Mouse (Mus musculus): ENCODE data around the gene Vps33a. TPM values are rescaled to one million over a fixed set of nuclear protein-coding genes. Genes with fewer than 3 reads are reported as not detected.

The Vps33a gene
- polyA plus RNA-seq (2014; fragmentation: Nextera tagmentation; extraction: Ambion mirVana): 34.5 and 38.4 TPM in 2 replicates

GRCm38 (mm10) chr5:123572357-123573186 is at the start of gene Vps33a:
Vps33a (minus strand) TSS chr5:123573038.
- Histone ChIP-seq H3K9ac (ENCODE audit: low read depth, low read length) (peak within 1 kb of the TSS; percentile 86), H3K9me3 (ENCODE audit: control insufficient read depth, low read length) (no peaks in the 10 kb centered on the region), H3K27me3 (ENCODE audit: control insufficient read depth, insufficient read depth, low read length) (no peaks in the 10 kb centered on the region), H3K4me1 (replicated peaks; ENCODE audit: control insufficient read depth, insufficient read depth, low read length) (no peaks in the 10 kb centered on the region), H3K27ac (ENCODE audit: low read depth, low read length) (0 out of 2 replicates have a peak within 1 kb of the TSS, but pooled peaks have one; percentile 11), H3K4me2 (replicated peaks; ENCODE audit: low read depth, low read length) (peak within 1 kb of the TSS; percentile 69), H3K4me3 (ENCODE audit: low read depth, low read length) (peak within 1 kb of the TSS; percentile 96), H3K36me3 (ENCODE audit: control insufficient read depth, insufficient read depth, low read length) (no peaks in the 10 kb centered on the region)
- under 1% methylated on average over 54 of the region's 54 CpGs for WGBS
- ATAC-seq (ENCODE audit: low FRiP score) (peak; percentile 90), DNase-seq (ENCODE audit: low spot score) (peak; percentile 99)

DNA sequence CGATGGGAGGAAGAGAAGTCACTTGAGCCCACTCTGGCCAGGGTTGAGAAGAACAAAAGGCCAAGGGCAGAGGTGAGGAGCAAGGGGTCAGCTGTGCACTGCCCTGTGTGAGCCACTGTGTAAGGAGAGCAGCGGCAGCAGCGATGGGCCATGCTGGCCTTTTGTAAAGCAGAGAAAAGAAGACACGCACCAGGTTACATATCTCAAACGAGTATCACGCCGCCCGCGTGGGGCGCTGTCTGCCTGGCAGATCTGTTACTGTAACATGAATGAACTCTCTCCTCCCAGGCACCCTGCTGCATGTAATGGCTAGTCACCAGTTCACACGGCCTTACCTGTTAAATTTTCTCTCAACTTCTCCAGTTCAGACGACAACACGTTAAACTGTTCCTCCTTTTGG is 49.6 kb upstream of the Vps33a start:
- ATAC-seq (ENCODE audit: low FRiP score): no peak

GRCm38 (mm10) chr5:123618558-123618957 is 45.7 kb upstream of the Vps33a start:
- peak; percentile 51 for DNase-seq (ENCODE audit: low spot score)
- H3K27me3 ChIP-seq (ENCODE audit: control insufficient read depth, insufficient read depth, low read length): no peaks in the 10 kb centered on the region
- H3K9ac ChIP-seq (ENCODE audit: low read depth, low read length): no peak overlapping the region
- H3K36me3 ChIP-seq (ENCODE audit: control insufficient read depth, insufficient read depth, low read length): peaks cover 13% of the 10 kb centered on the region; the same call in 1 of the 2 replicates
- WGBS: 69% methylated on average over 2 of the region's 2 CpGs
- no peak for ATAC-seq (ENCODE audit: low FRiP score)
- no peaks in the 10 kb centered on the region for H3K4me1 ChIP-seq (replicated peaks; ENCODE audit: control insufficient read depth, insufficient read depth, low read length)
- no peak overlapping the region for H3K4me3 ChIP-seq (ENCODE audit: low read depth, low read length)
- H3K9me3 ChIP-seq (ENCODE audit: control insufficient read depth, low read length): no peaks in the 10 kb centered on the region
- H3K4me2 ChIP-seq (replicated peaks; ENCODE audit: low read depth, low read length): no peak overlapping the region
- no peak overlapping the region for H3K27ac ChIP-seq (ENCODE audit: low read depth, low read length)

More for the DNA sequence above, 49.6 kb upstream of the Vps33a start:
- Histone ChIP-seq H3K9me3 (ENCODE audit: control insufficient read depth, low read length) (no peaks in the 10 kb centered on the region), H3K4me3 (ENCODE audit: low read depth, low read length) (no peak overlapping the region), H3K4me2 (replicated peaks; ENCODE audit: low read depth, low read length) (no peak overlapping the region), H3K27me3 (ENCODE audit: control insufficient read depth, insufficient read depth, low read length) (no peaks in the 10 kb centered on the region), H3K36me3 (ENCODE audit: control insufficient read depth, insufficient read depth, low read length) (0 out of 2 replicates have a peak, but pooled peaks cover 4% of the 10 kb centered on the region), H3K27ac (ENCODE audit: low read depth, low read length) (no peak overlapping the region), H3K4me1 (replicated peaks; ENCODE audit: control insufficient read depth, insufficient read depth, low read length) (no peaks in the 10 kb centered on the region), H3K9ac (ENCODE audit: low read depth, low read length) (no peak overlapping the region)
- DNase-seq (ENCODE audit: low spot score): peak; percentile 59
- 51% methylated on average over 13 of the region's 13 CpGs for WGBS

- ATAC-seq (ENCODE audit: low FRiP score) (no peak), DNase-seq (ENCODE audit: low spot score) (no peak)
- H3K9me3 ChIP-seq (ENCODE audit: control insufficient read depth, low read length): no peaks in the 10 kb centered on the region
- H3K9ac ChIP-seq (ENCODE audit: low read depth, low read length): no peak overlapping the region
- H3K4me3 ChIP-seq (ENCODE audit: low read depth, low read length): no peak overlapping the region
- H3K27me3 ChIP-seq (ENCODE audit: control insufficient read depth, insufficient read depth, low read length): no peaks in the 10 kb centered on the region
- 96% methylated on average over 24 of the region's 24 CpGs for WGBS
- no peak overlapping the region for H3K27ac ChIP-seq (ENCODE audit: low read depth, low read length)
- H3K36me3 ChIP-seq (ENCODE audit: control insufficient read depth, insufficient read depth, low read length): peaks cover 13% of the 10 kb centered on the region; the same call in 1 of the 2 replicates
- H3K4me2 ChIP-seq (replicated peaks; ENCODE audit: low read depth, low read length): no peak overlapping the region
- no peaks in the 10 kb centered on the region for H3K4me1 ChIP-seq (replicated peaks; ENCODE audit: control insufficient read depth, insufficient read depth, low read length)
These were observed 41.4 kb upstream of the Vps33a start for GRCm38 (mm10) chr5:123614246-123614645.

DNA sequence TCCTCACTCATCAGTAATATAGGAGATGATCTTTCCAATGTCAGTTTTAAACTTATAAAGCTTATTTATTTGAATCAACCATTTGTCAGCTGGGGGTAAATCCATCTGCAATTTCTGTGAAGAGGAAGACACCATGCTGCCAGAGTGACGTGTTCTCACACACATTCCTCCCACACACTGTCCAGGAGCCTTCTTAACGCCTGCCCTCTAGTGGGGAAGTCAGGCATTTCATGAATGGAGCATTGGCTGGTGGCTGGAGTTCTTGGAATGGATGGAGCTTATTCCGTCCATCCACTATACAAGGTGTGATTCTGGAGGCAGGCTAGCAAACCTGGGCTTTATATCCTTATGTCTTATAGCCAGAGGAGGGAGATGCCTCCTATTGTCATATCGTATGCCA is 37.0 kb upstream of the Vps33a start:
- 32% methylated on average over 4 of the region's 4 CpGs for WGBS
- Histone ChIP-seq H3K27me3 (ENCODE audit: control insufficient read depth, insufficient read depth, low read length) (no peaks in the 10 kb centered on the region), H3K4me1 (replicated peaks; ENCODE audit: control insufficient read depth, insufficient read depth, low read length) (no peaks in the 10 kb centered on the region), H3K27ac (ENCODE audit: low read depth, low read length) (no peak overlapping the region), H3K4me2 (replicated peaks; ENCODE audit: low read depth, low read length) (no peak overlapping the region), H3K4me3 (ENCODE audit: low read depth, low read length) (no peak overlapping the region), H3K9ac (ENCODE audit: low read depth, low read length) (no peak overlapping the region), H3K36me3 (ENCODE audit: control insufficient read depth, insufficient read depth, low read length) (peaks cover 12% of the 10 kb centered on the region), H3K9me3 (ENCODE audit: control insufficient read depth, low read length) (no peaks in the 10 kb centered on the region)
- ATAC-seq (ENCODE audit: low FRiP score) (no peak), DNase-seq (ENCODE audit: low spot score) (peak; percentile 86)

DNA sequence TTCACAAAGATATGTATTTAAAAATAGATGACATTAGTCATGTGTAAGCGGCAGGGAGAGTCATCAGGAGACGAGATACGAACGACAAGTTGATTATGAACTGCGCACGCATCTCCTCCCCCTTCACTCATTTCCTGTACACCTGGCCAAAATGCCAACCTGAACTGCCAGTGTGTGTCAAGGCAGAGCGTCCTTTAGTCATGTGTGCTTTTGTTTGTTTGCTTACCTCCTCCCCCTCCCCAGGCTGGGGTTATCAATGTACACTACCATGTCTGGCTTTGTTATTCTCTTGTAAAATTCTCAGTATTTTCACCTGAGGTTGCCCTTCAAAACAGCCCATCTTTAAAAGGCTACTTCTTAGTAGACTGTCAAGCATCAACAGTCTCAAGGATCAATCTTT is 36.6 kb upstream of the Vps33a start:
- H3K4me2 ChIP-seq (replicated peaks; ENCODE audit: low read depth, low read length): no peak overlapping the region
- peaks cover 8% of the 10 kb centered on the region for H3K36me3 ChIP-seq (ENCODE audit: control insufficient read depth, insufficient read depth, low read length)
- no peak overlapping the region for H3K27ac ChIP-seq (ENCODE audit: low read depth, low read length)
- ATAC-seq (ENCODE audit: low FRiP score) (no peak), DNase-seq (ENCODE audit: low spot score) (no peak)
- H3K27me3 ChIP-seq (ENCODE audit: control insufficient read depth, insufficient read depth, low read length): no peaks in the 10 kb centered on the region
- no peak overlapping the region for H3K4me3 ChIP-seq (ENCODE audit: low read depth, low read length)
- 96% methylated on average over 7 of the region's 7 CpGs for WGBS
- no peaks in the 10 kb centered on the region for H3K4me1 ChIP-seq (replicated peaks; ENCODE audit: control insufficient read depth, insufficient read depth, low read length)
- no peak overlapping the region for H3K9ac ChIP-seq (ENCODE audit: low read depth, low read length)
- no peaks in the 10 kb centered on the region for H3K9me3 ChIP-seq (ENCODE audit: control insufficient read depth, low read length)

GRCm38 (mm10) chr5:123607211-123607669 is 34.4 kb upstream of the Vps33a start:
- Histone ChIP-seq H3K4me3 (ENCODE audit: low read depth, low read length) (no peak overlapping the region), H3K36me3 (ENCODE audit: control insufficient read depth, insufficient read depth, low read length) (peaks cover 5% of the 10 kb centered on the region; the same call in 1 of the 2 replicates), H3K4me1 (replicated peaks; ENCODE audit: control insufficient read depth, insufficient read depth, low read length) (no peaks in the 10 kb centered on the region), H3K27me3 (ENCODE audit: control insufficient read depth, insufficient read depth, low read length) (no peaks in the 10 kb centered on the region), H3K27ac (ENCODE audit: low read depth, low read length) (no peak overlapping the region), H3K4me2 (replicated peaks; ENCODE audit: low read depth, low read length) (no peak overlapping the region), H3K9me3 (ENCODE audit: control insufficient read depth, low read length) (no peaks in the 10 kb centered on the region), H3K9ac (ENCODE audit: low read depth, low read length) (no peak overlapping the region)
- ATAC-seq (ENCODE audit: low FRiP score) (no peak), DNase-seq (ENCODE audit: low spot score) (no peak)
- WGBS: 73% methylated on average over 3 of the region's 3 CpGs

GRCm38 (mm10) chr5:123603496-123603895 is 30.7 kb upstream of the Vps33a start:
- Histone ChIP-seq H3K9ac (ENCODE audit: low read depth, low read length) (no peak overlapping the region), H3K4me1 (replicated peaks; ENCODE audit: control insufficient read depth, insufficient read depth, low read length) (no peaks in the 10 kb centered on the region), H3K9me3 (ENCODE audit: control insufficient read depth, low read length) (no peaks in the 10 kb centered on the region), H3K36me3 (ENCODE audit: control insufficient read depth, insufficient read depth, low read length) (peaks cover 5% of the 10 kb centered on the region; the same call in 1 of the 2 replicates), H3K4me3 (ENCODE audit: low read depth, low read length) (no peak overlapping the region), H3K27me3 (ENCODE audit: control insufficient read depth, insufficient read depth, low read length) (no peaks in the 10 kb centered on the region), H3K27ac (ENCODE audit: low read depth, low read length) (no peak overlapping the region), H3K4me2 (replicated peaks; ENCODE audit: low read depth, low read length) (no peak overlapping the region)
- WGBS: 54% methylated on average over 11 of the region's 11 CpGs
- no peak for DNase-seq (ENCODE audit: low spot score)
- no peak for ATAC-seq (ENCODE audit: low FRiP score)

GRCm38 (mm10) chr5:123602174-123602573 is 29.3 kb upstream of the Vps33a start:
- no peak for ATAC-seq (ENCODE audit: low FRiP score)
- 89% methylated on average over 6 of the region's 6 CpGs for WGBS
- no peaks in the 10 kb centered on the region for H3K9me3 ChIP-seq (ENCODE audit: control insufficient read depth, low read length)
- H3K4me2 ChIP-seq (replicated peaks; ENCODE audit: low read depth, low read length): no peak overlapping the region
- no peaks in the 10 kb centered on the region for H3K4me1 ChIP-seq (replicated peaks; ENCODE audit: control insufficient read depth, insufficient read depth, low read length)
- no peaks in the 10 kb centered on the region for H3K27me3 ChIP-seq (ENCODE audit: control insufficient read depth, insufficient read depth, low read length)
- no peak overlapping the region for H3K27ac ChIP-seq (ENCODE audit: low read depth, low read length)
- no peak overlapping the region for H3K4me3 ChIP-seq (ENCODE audit: low read depth, low read length)
- H3K9ac ChIP-seq (ENCODE audit: low read depth, low read length): no peak overlapping the region
- H3K36me3 ChIP-seq (ENCODE audit: control insufficient read depth, insufficient read depth, low read length): no peaks in the 10 kb centered on the region
- DNase-seq (ENCODE audit: low spot score): no peak
